Mouse (Mus musculus) E14TG2a.4 (cell line): Measurements from ENCODE around the gene Plpp7.

ENCODE experiments used
- H3K27me3 ChIP-seq: 2 replicates; pipeline ENCODE4 v1.6.1; 2014; ENCODE audit warnings: low read length, control low read depth; ENCODE audit not compliant: insufficient read depth
- H3K36me3 ChIP-seq: 2 replicates; pipeline ENCODE4 v1.6.1; 2014; ENCODE audit warnings: low read length, control low read depth; ENCODE audit not compliant: insufficient read depth
- H3K4me1 ChIP-seq: replicated peaks from 2 replicates; pipeline ENCODE4 v1.6.1; 2014; ENCODE audit warnings: low read depth, low read length, control low read depth
- H3K4me3 ChIP-seq: replicated peaks from 2 replicates; pipeline ENCODE4 v1.5.1; 2014; ENCODE audit warnings: mild to moderate bottlenecking, low read length
- H3K9me3 ChIP-seq: 2 replicates; pipeline ENCODE4 v1.6.1; 2014; ENCODE audit warnings: low read length, control low read depth
- CTCF ChIP-seq: conservative IDR thresholded peaks from 2 replicates; pipeline ENCODE4 v1.5.1; 2014; ENCODE audit warnings: low read length
- NANOG ChIP-seq: IDR thresholded peaks from 2 replicates; pipeline ENCODE4 v1.6.1; 2014; ENCODE audit warnings: borderline replicate concordance, low read length, mixed read lengths
- POU5F1 ChIP-seq: IDR thresholded peaks from 2 replicates; pipeline ENCODE4 v1.6.1; 2014; ENCODE audit warnings: low read length, borderline replicate concordance

Plpp7 gene

GRCm38 (mm10) chr2:32063451-32064151, 31.7 kb upstream of the Plpp7 start:
- no peak for TF ChIP-seq NANOG
- TF ChIP-seq CTCF = no peak
- TF ChIP-seq POU5F1 = no peak
- Histone ChIP-seq H3K4me3 (no peak overlapping the region), H3K4me1 (peaks cover 18% of the 10 kb centered on the region), H3K36me3 (peaks cover 7% of the 10 kb centered on the region; the same call in 1 of the 2 replicates), H3K9me3 (no peaks in the 10 kb centered on the region), H3K27me3 (peaks cover 12% of the 10 kb centered on the region)

GRCm38 (mm10) chr2:32064913-32065312, 30.4 kb upstream of the Plpp7 start:
- no peak for TF ChIP-seq CTCF
- no peak for TF ChIP-seq POU5F1
- TF ChIP-seq NANOG = no peak

GRCm38 (mm10) chr2:32065371-32065791, 29.9 kb upstream of the Plpp7 start:
- H3K4me1 ChIP-seq = peaks cover 25% of the 10 kb centered on the region
- H3K36me3 ChIP-seq = peaks cover 7% of the 10 kb centered on the region; the same call in 1 of the 2 replicates
- no peak overlapping the region for H3K4me3 ChIP-seq
- no peak for TF ChIP-seq NANOG
- no peak for TF ChIP-seq CTCF
- TF ChIP-seq POU5F1 = no peak
- H3K9me3 ChIP-seq = no peaks in the 10 kb centered on the region
- peaks cover 21% of the 10 kb centered on the region for H3K27me3 ChIP-seq

More at GRCm38 (mm10) chr2:32064913-32065312, 30.4 kb upstream of the Plpp7 start:
- peaks cover 7% of the 10 kb centered on the region; the same call in 1 of the 2 replicates for H3K36me3 ChIP-seq
- peaks cover 21% of the 10 kb centered on the region for H3K27me3 ChIP-seq
- H3K4me3 ChIP-seq = no peak overlapping the region
- H3K4me1 ChIP-seq = peaks cover 25% of the 10 kb centered on the region
- no peaks in the 10 kb centered on the region for H3K9me3 ChIP-seq

GRCm38 (mm10) chr2:32066005-32066404, 29.3 kb upstream of the Plpp7 start:
- peak; percentile 16 for TF ChIP-seq CTCF
- TF ChIP-seq NANOG = no peak
- H3K9me3 ChIP-seq = no peaks in the 10 kb centered on the region
- no peak overlapping the region for H3K4me3 ChIP-seq
- peaks cover 31% of the 10 kb centered on the region for H3K4me1 ChIP-seq
- H3K27me3 ChIP-seq = peaks cover 25% of the 10 kb centered on the region
- peaks cover 7% of the 10 kb centered on the region; the same call in 1 of the 2 replicates for H3K36me3 ChIP-seq

- Histone ChIP-seq H3K36me3 (peaks cover 7% of the 10 kb centered on the region; the same call in 1 of the 2 replicates), H3K27me3 (peaks cover 26% of the 10 kb centered on the region), H3K4me1 (peaks cover 58% of the 10 kb centered on the region), H3K4me3 (peak overlapping the region; percentile 64), H3K9me3 (no peaks in the 10 kb centered on the region)
- TF ChIP-seq NANOG = no peak
- no peak for TF ChIP-seq POU5F1
- no peak; the same call in 1 of the 2 replicates for TF ChIP-seq CTCF
Measured at GRCm38 (mm10) chr2:32068811-32069607, 26.3 kb upstream of the Plpp7 start.

- Histone ChIP-seq H3K4me1 (peaks cover 68% of the 10 kb centered on the region), H3K27me3 (peaks cover 26% of the 10 kb centered on the region), H3K4me3 (no peak overlapping the region), H3K36me3 (peaks cover 7% of the 10 kb centered on the region; the same call in 1 of the 2 replicates), H3K9me3 (no peaks in the 10 kb centered on the region)
- no peak for TF ChIP-seq CTCF
- TF ChIP-seq NANOG = no peak
- no peak for TF ChIP-seq POU5F1
Measured at GRCm38 (mm10) chr2:32070747-32071146, 24.6 kb upstream of the Plpp7 start.

- Histone ChIP-seq H3K4me3 (peak overlapping the region; percentile 46), H3K4me1 (peaks cover 81% of the 10 kb centered on the region), H3K9me3 (no peaks in the 10 kb centered on the region), H3K27me3 (peaks cover 10% of the 10 kb centered on the region), H3K36me3 (no peaks in the 10 kb centered on the region)
- no peak for TF ChIP-seq CTCF
- no peak for TF ChIP-seq NANOG
- TF ChIP-seq POU5F1 = no peak
Measured at GRCm38 (mm10) chr2:32074404-32074803, 20.9 kb upstream of the Plpp7 start.

GRCm38 (mm10) chr2:32075368-32075767, 20.0 kb upstream of the Plpp7 start:
- Histone ChIP-seq H3K9me3 (no peaks in the 10 kb centered on the region), H3K36me3 (no peaks in the 10 kb centered on the region), H3K27me3 (0 out of 2 replicates have a peak, but pooled peaks cover 5% of the 10 kb centered on the region), H3K4me3 (0 out of 2 replicates have a peak overlapping the region, but pooled peaks have one; percentile 46), H3K4me1 (peaks cover 86% of the 10 kb centered on the region)
- no peak for TF ChIP-seq CTCF
- TF ChIP-seq NANOG = no peak
- TF ChIP-seq POU5F1 = no peak
